Mouse (Mus musculus) heart, embryonic 10.5 days (tissue): ENCODE results near the gene Plod3. TPM values are rescaled to one million over a fixed set of nuclear protein-coding genes. Genes with fewer than 3 reads are reported as not detected.
"Not testable (repeated sequence)": the region's sequence is repeated elsewhere in the genome, so short reads cannot be mapped to it uniquely, and the experiment has no call there.

Source experiments
- DNase-seq: peaks from one replicate; pipeline ENCODE4 v3.0.0-alpha.2; 2017; ENCODE audit warnings: low spot score
- H3K27ac ChIP-seq: fragments of 300-500 bp; sonication (generic); 2 replicates; pipeline ENCODE4 v1.5.1; 2016; ENCODE audit warnings: mild to moderate bottlenecking
- H3K27me3 ChIP-seq: fragments of 300-500 bp; sonication (generic); 2 replicates; pipeline ENCODE4 v1.6.1; 2016; ENCODE audit warnings: mild to moderate bottlenecking; ENCODE audit not compliant: poor library complexity, insufficient read depth, severe bottlenecking
- H3K36me3 ChIP-seq: fragments of 300-500 bp; sonication (generic); 2 replicates; pipeline ENCODE4 v1.6.1; 2016; ENCODE audit warnings: mild to moderate bottlenecking, moderate library complexity
- H3K4me1 ChIP-seq: fragments of 300-500 bp; sonication (generic); 2 replicates; pipeline ENCODE4 v1.6.1; 2016; ENCODE audit warnings: mild to moderate bottlenecking
- H3K4me3 ChIP-seq: fragments of 300-500 bp; sonication (generic); 2 replicates; pipeline ENCODE4 v1.5.1; 2016; ENCODE audit warnings: mild to moderate bottlenecking, moderate library complexity
- H3K9me3 ChIP-seq: fragments of 300-500 bp; sonication (generic); 2 replicates; pipeline ENCODE4 v1.6.1; 2016; ENCODE audit warnings: mild to moderate bottlenecking, moderate library complexity
- WGBS: fragments of 180-500 bp; shearing (Covaris S2); methylation state at CpG from one replicate; pipeline ENCODE4 v1.1.7; 2016; 5-methylcytosine and 5-hydroxymethylcytosine counted together
- polyA plus RNA-seq: library from polyadenylated mRNA; unstranded; fragments of >200 nt; fragmentation: Nextera tagmentation; extraction: Ambion mirVana; gene quantifications from 2 replicates; pipeline ENCODE4 v1.2.1, GENCODE M21; 2016

The Plod3 gene
- 44.4 and 50.7 TPM in 2 replicates for polyA plus RNA-seq

- WGBS, result under 1% methylated on average over 26 of the region's 26 CpGs
- Histone ChIP-seq H3K36me3 (peaks cover 48% of the 10 kb centered on the region), H3K4me3 (peak within 1 kb of the TSS; percentile 73)
These were observed at the start of gene Plod3 for GRCm38 (mm10) chr5:136986695-136987137. TSS of gene Plod3 (plus strand) at chr5:136987019.

DNA sequence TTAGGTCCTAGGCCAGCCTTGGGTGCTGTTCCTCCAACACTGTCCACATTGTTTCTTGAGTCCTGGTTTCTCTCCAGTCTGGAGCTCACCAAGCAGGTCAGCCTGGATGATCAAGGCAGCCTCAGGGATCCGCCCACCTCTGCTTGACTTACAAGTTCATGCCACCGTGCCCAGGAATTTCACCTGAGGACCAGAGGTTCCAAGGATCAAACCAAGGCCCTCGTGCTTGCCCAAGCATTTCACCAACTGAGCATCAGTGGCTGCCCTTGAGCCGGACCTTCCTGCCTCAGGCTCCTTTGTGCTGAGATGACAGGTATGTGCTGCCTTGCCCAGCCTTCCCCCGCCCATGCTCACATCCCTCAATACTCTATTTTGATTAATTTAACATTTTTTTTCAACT is 49.2 kb upstream of the Plod3 start:
- Histone ChIP-seq H3K27me3 (no peaks in the 10 kb centered on the region), H3K4me3 (no peak overlapping the region), H3K36me3 (no peaks in the 10 kb centered on the region), H3K9me3 (0 out of 2 replicates have a peak, but pooled peaks cover 2% of the 10 kb centered on the region), H3K27ac (no peak overlapping the region), H3K4me1 (peaks cover 2% of the 10 kb centered on the region; the same call in 1 of the 2 replicates)
- 82% methylated on average over 5 of the region's 5 CpGs for WGBS
- no peak for DNase-seq

More at GRCm38 (mm10) chr5:136986695-136987137, at the start of gene Plod3:
- H3K9me3 ChIP-seq, result no peaks in the 10 kb centered on the region
- H3K27me3 ChIP-seq, result no peaks in the 10 kb centered on the region
- DNase-seq, result peak; percentile 99
- peak within 1 kb of the TSS; percentile 98 for H3K27ac ChIP-seq
- H3K4me1 ChIP-seq, result peaks cover 25% of the 10 kb centered on the region

GRCm38 (mm10) chr5:136939284-136939683 is 47.5 kb upstream of the Plod3 start:
- Histone ChIP-seq H3K4me1 (peaks cover 4% of the 10 kb centered on the region; the same call in 1 of the 2 replicates), H3K36me3 (no peaks in the 10 kb centered on the region), H3K27ac (no peak overlapping the region), H3K4me3 (no peak overlapping the region), H3K27me3 (no peaks in the 10 kb centered on the region), H3K9me3 (0 out of 2 replicates have a peak, but pooled peaks cover 2% of the 10 kb centered on the region)
- DNase-seq, result no peak
- 59% methylated on average over 7 of the region's 7 CpGs for WGBS

GRCm38 (mm10) chr5:136940029-136940428 is 46.8 kb upstream of the Plod3 start:
- not testable (repeated sequence) for H3K36me3 ChIP-seq, H3K9me3 ChIP-seq, H3K4me3 ChIP-seq, DNase-seq, H3K27me3 ChIP-seq, H3K27ac ChIP-seq, H3K4me1 ChIP-seq
- 85% methylated on average over 6 of the region's 6 CpGs for WGBS

DNA sequence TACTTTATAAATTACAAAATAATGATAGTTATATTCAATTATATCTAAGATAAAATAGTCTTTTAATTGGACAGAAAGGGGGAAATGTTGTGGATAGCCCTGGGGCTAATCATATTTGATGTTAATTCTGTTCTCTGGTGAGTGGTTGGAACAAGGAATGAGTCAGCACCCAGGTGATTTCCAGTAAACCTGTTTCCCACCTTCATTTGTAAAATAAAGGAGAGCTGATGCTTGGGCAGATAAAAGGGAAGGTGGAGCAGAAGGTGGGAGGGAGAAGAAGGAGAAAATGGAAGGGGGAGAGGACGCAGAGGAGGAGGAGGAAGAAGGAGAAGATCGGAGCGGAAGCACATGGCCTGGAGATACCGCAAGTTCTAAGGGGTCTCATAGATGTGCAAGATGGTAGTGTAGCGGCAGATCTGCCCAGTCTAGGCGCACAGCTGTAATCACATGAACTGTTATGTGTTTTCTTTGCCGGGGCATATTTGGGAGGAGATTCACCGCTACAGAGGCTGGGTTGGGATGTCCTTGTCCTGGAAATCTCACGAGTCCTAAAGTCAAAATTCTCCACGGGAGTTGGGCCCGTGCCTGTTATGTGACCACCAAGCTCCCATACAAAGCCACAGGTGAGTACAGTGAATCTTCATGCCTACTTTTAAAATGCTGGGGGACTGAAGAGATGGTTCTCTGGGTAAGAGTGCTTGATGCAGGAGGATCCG is 45.8 kb upstream of the Plod3 start:
- Histone ChIP-seq H3K9me3 (0 out of 2 replicates have a peak, but pooled peaks cover 2% of the 10 kb centered on the region), H3K27me3 (no peaks in the 10 kb centered on the region), H3K27ac (no peak overlapping the region), H3K4me1 (peaks cover 4% of the 10 kb centered on the region; the same call in 1 of the 2 replicates), H3K4me3 (no peak overlapping the region), H3K36me3 (no peaks in the 10 kb centered on the region)
- DNase-seq, result no peak
- WGBS, result 83% methylated on average over 12 of the region's 12 CpGs

GRCm38 (mm10) chr5:136942781-136943180 is 44.0 kb upstream of the Plod3 start:
- Histone ChIP-seq H3K36me3 (no peaks in the 10 kb centered on the region), H3K27me3 (no peaks in the 10 kb centered on the region), H3K4me1 (peaks cover 4% of the 10 kb centered on the region; the same call in 1 of the 2 replicates), H3K9me3 (0 out of 2 replicates have a peak, but pooled peaks cover 2% of the 10 kb centered on the region), H3K27ac (no peak overlapping the region), H3K4me3 (no peak overlapping the region)
- no peak for DNase-seq
- 74% methylated on average over 3 of the region's 3 CpGs for WGBS

DNA sequence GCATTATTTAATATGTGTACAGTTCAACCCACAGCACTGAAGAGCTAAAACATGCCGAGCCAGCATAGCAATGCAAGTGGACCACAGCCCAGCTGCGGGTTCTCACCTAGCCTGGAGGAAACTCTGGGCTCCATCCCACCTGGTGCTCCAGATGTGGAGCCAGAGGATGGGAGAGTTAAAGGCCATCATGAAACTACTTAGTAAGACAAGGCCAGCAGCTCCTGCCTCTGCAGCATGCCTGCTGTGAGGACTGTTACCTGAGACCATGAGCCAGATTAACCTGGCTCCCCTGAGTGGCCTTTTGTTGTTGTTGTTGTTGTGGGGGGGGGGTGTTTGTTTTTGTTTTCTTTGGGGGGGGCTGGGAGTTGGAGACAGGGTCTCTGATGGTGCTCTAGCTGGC is 43.4 kb upstream of the Plod3 start:
- no peak for DNase-seq
- WGBS, result 68% methylated on average over 2 of the region's 2 CpGs
- Histone ChIP-seq H3K4me1 (peaks cover 4% of the 10 kb centered on the region; the same call in 1 of the 2 replicates), H3K36me3 (no peaks in the 10 kb centered on the region), H3K9me3 (0 out of 2 replicates have a peak, but pooled peaks cover 2% of the 10 kb centered on the region), H3K27ac (no peak overlapping the region), H3K27me3 (no peaks in the 10 kb centered on the region), H3K4me3 (no peak overlapping the region)

- Histone ChIP-seq H3K27me3 (no peaks in the 10 kb centered on the region), H3K27ac (no peak overlapping the region), H3K36me3 (no peaks in the 10 kb centered on the region), H3K4me3 (no peak overlapping the region), H3K9me3 (no peaks in the 10 kb centered on the region), H3K4me1 (peaks cover 4% of the 10 kb centered on the region; the same call in 1 of the 2 replicates)
- DNase-seq, result no peak
- WGBS, result 73% methylated on average over 12 of the region's 12 CpGs
These were observed 41.7 kb upstream of the Plod3 start for GRCm38 (mm10) chr5:136945084-136945483.

DNA sequence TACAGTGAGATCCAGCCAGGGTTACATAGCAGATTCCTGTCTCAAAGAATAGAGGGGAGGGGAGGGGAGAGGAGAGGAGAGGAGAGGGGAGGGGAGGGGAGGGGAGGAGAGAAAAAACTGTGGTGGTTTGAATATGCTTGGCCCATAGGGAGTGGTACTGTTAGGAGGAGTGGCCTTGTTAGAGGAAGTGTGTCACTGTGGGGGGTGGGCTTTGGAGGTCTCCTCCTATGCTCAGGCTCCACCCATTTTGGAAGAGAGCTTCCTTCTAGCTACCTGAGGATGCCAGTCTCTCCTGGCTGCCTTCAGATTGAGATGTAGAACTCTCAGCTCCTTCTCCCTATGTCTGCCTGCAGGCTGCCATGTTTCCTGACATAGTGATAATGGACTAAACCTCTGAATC is 38.9 kb upstream of the Plod3 start:
- Histone ChIP-seq H3K36me3 (no peaks in the 10 kb centered on the region), H3K4me1 (no peaks in the 10 kb centered on the region), H3K27ac (no peak overlapping the region), H3K27me3 (no peaks in the 10 kb centered on the region), H3K4me3 (no peak overlapping the region), H3K9me3 (no peaks in the 10 kb centered on the region)
- no peak for DNase-seq

GRCm38 (mm10) chr5:136949551-136950336 is 37.1 kb upstream of the Plod3 start:
- DNase-seq, H3K27ac ChIP-seq, H3K4me3 ChIP-seq, H3K36me3 ChIP-seq, H3K27me3 ChIP-seq, H3K4me1 ChIP-seq, H3K9me3 ChIP-seq: not testable (repeated sequence)
- 85% methylated on average over 14 of the region's 14 CpGs for WGBS

DNA sequence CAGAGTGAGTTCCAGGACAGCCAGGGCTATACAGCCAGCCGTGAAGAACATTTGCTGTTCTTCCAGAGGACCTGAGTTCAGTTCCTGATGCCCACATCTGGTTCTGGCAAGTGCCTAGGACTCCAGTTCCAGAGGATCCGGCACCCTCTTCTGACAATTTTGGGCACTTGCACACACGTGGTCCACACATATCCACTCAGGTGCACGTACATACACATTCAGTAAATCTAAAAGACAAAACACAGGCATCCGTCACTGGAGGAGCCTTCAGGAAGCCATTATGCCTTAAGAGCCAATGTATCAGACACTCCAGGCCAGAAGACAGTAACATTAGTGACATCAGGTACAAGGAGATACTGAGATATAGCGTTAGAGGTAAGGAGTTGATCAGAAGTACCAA is 36.3 kb upstream of the Plod3 start:
- no peak for DNase-seq
- WGBS, result 81% methylated on average over 6 of the region's 6 CpGs
- H3K27me3 ChIP-seq, result no peaks in the 10 kb centered on the region
- H3K27ac ChIP-seq, result no peak overlapping the region
- H3K4me1 ChIP-seq, result peaks cover 7% of the 10 kb centered on the region
- H3K36me3 ChIP-seq, result no peaks in the 10 kb centered on the region
- H3K9me3 ChIP-seq, result no peaks in the 10 kb centered on the region
- no peak overlapping the region for H3K4me3 ChIP-seq

GRCm38 (mm10) chr5:136952153-136952552 is 34.7 kb upstream of the Plod3 start:
- H3K9me3 ChIP-seq, result no peaks in the 10 kb centered on the region
- H3K36me3 ChIP-seq, result peaks cover 6% of the 10 kb centered on the region
- no peak for DNase-seq
- peaks cover 7% of the 10 kb centered on the region for H3K4me1 ChIP-seq
- no peak overlapping the region for H3K4me3 ChIP-seq
- H3K27me3 ChIP-seq, result no peaks in the 10 kb centered on the region
- H3K27ac ChIP-seq, result no peak overlapping the region
- WGBS, result 73% methylated on average over 4 of the region's 4 CpGs

DNA sequence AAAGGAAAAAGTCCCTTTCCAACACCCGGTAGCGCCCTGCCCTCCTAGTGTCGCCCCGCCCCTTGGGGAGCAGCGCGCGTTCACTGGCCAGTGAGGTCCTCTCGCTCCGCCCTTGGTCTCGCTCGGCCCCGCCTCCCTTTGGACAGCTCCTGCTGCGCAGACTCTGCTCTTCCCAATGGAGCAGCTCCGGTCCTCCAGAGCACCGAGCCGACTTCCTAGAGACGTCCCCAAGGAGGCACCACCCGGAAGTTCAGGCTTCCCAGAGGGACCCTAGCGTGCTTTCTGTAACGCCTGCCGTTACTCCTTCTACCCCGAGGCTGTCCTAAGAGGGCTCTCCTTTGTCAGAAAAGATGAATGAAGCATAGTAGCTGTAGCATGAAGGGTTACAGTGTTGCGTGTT is 33.8 kb upstream of the Plod3 start, which contains the start of gene Fis1:
TSS of gene Fis1 (plus strand) at position 261 of the 400 bp plus-strand sequence.
- Histone ChIP-seq H3K4me1 (peaks cover 7% of the 10 kb centered on the region), H3K4me3 (peak within 1 kb of the TSS; percentile 82), H3K9me3 (no peaks in the 10 kb centered on the region), H3K27ac (peak within 1 kb of the TSS; percentile 86), H3K27me3 (no peaks in the 10 kb centered on the region), H3K36me3 (peaks cover 6% of the 10 kb centered on the region)
- DNase-seq, result peak; percentile 99
- under 1% methylated on average over 23 of the region's 23 CpGs for WGBS
